Mouse (Mus musculus) erythroblast, embryonic 14.5 days (primary cell): ENCODE measurements around the gene Tbl3.

ENCODE experiments used
- GATA1 ChIP-seq: IDR thresholded peaks from 2 replicates; pipeline ENCODE4 v1.6.1; 2012; ENCODE audit warnings: low read length, inconsistent platforms, mixed read lengths
- TAL1 ChIP-seq: IDR thresholded peaks from 3 replicates; pipeline ENCODE4 v1.6.1; 2012; ENCODE audit warnings: low read length, inconsistent platforms, mixed read lengths

GRCm38 (mm10) chr17:24745526-24746497, 38.4 kb upstream of the Tbl3 start:
- TF ChIP-seq GATA1 (no peak), TAL1 (no peak)
